33 mouse cellular contexts compared by ENCODE assay signal in the genomic region with DNA sequence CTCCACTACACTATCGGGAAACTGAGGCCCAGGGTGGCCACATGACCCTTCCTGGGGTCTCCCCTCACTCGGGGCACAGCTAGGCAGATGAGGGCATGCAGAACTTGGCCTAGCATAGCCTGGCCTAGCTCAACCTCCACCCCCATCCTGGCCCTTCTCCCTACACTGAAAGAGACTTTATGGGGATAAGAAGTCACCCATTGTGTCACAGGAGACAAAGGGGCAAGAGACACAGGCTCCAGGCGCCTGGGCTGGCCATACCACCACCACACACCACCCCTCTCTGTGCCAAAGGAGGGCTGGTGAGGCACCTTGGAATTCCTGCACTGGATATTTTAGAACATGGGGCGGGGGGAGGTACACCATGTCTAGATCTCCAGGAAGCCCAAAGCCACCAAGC. TPM values are rescaled to one million over a fixed set of nuclear protein-coding genes. Genes with fewer than 3 reads are reported as not detected.
DNase-seq lines count a peak whose midpoint lies in the region; ATAC-seq and TF ChIP-seq lines count a peak whose summit lies in the region.
"Had no signal": no experiment of that assay in that cellular context is flagged by ENCODE, and none has a peak within 500 bp of the region (broad histone marks: within the 10 kb centered on the region; RNA-seq: fewer than 3 reads in every experiment).

No protein-coding gene starts in this region.

- H3K27me3 ChIP-seq in intestine, embryonic 14.5 days (replicated peaks; ENCODE audit: control insufficient read depth, insufficient read depth, low read length) = no peaks in the 10 kb centered on the region
- H3K27me3 ChIP-seq in intestine, postnatal 0 days (replicated peaks; ENCODE audit: control insufficient read depth, insufficient read depth, low read length) = no peaks in the 10 kb centered on the region
- no peaks in the 10 kb centered on the region for H3K27me3 ChIP-seq in stomach, postnatal 0 days (ENCODE audit: control insufficient read depth, insufficient read depth, low read length)
- H3K27me3 ChIP-seq: forebrain, embryonic 12.5 days; heart, embryonic 15.5 days; hindbrain, embryonic 12.5 days; limb, embryonic 15.5 days; liver, embryonic 13.5 days; neural tube, embryonic 12.5 days had no signal

- peaks cover 4% of the 10 kb centered on the region; the same call in 1 of the 2 replicates for H3K9me3 ChIP-seq in intestine, embryonic 14.5 days (ENCODE audit: control insufficient read depth, low read length)
- no peaks in the 10 kb centered on the region for H3K9me3 ChIP-seq in intestine, postnatal 0 days (ENCODE audit: control insufficient read depth)
- no peaks in the 10 kb centered on the region for H3K9me3 ChIP-seq in stomach, postnatal 0 days (ENCODE audit: control insufficient read depth, low read length)
- H3K9me3 ChIP-seq: forebrain, embryonic 12.5 days; heart, embryonic 10.5 days; heart, embryonic 15.5 days; hindbrain, embryonic 12.5 days; limb, embryonic 10.5 days; limb, embryonic 15.5 days; liver, embryonic 13.5 days; neural tube, embryonic 12.5 days had no signal

- no peaks in the 10 kb centered on the region for H3K36me3 ChIP-seq in intestine, embryonic 14.5 days (ENCODE audit: control insufficient read depth, insufficient read depth, low read length)
- no peaks in the 10 kb centered on the region for H3K36me3 ChIP-seq in intestine, postnatal 0 days (ENCODE audit: control insufficient read depth, insufficient read depth)
- no peaks in the 10 kb centered on the region for H3K36me3 ChIP-seq in stomach, postnatal 0 days (ENCODE audit: control insufficient read depth, insufficient read depth, low read length)
- H3K36me3 ChIP-seq: forebrain, embryonic 12.5 days; heart, embryonic 10.5 days; heart, embryonic 15.5 days; hindbrain, embryonic 12.5 days; limb, embryonic 10.5 days; limb, embryonic 15.5 days; liver, embryonic 13.5 days; midbrain, embryonic 12.5 days; neural tube, embryonic 12.5 days had no signal

- 74% methylated on average over 4 of the region's 4 CpGs for WGBS in intestine, embryonic 14.5 days
- WGBS in intestine, postnatal 0 days = 76% methylated on average over 4 of the region's 4 CpGs
- 82% methylated on average over 4 of the region's 4 CpGs for WGBS in stomach, postnatal 0 days

- peak overlapping the region; percentile 69; the same call in 1 of the 2 replicates for H3K27ac ChIP-seq in intestine, embryonic 14.5 days (ENCODE audit: low read depth)
- H3K27ac ChIP-seq in intestine, postnatal 0 days (ENCODE audit: low read depth, low read length) = peak overlapping the region; percentile 84; the same call in 1 of the 2 replicates
- peak overlapping the region; percentile 91 for H3K27ac ChIP-seq in stomach, postnatal 0 days (replicated peaks)
- H3K27ac ChIP-seq: forebrain, embryonic 12.5 days; heart, embryonic 10.5 days; heart, embryonic 15.5 days; hindbrain, embryonic 12.5 days; hindbrain, postnatal 0 days; limb, embryonic 10.5 days; limb, embryonic 15.5 days; liver, embryonic 13.5 days; midbrain, embryonic 12.5 days; neural tube, embryonic 12.5 days had no signal

- no peak for TF ChIP-seq CTCF in intestine, postnatal 0 days (IDR thresholded peaks at IDR 0.05; ENCODE audit: low read depth)
- no peak for TF ChIP-seq CTCF in stomach, postnatal 0 days (IDR thresholded peaks at IDR 0.05; ENCODE audit: low read depth)

- no peak overlapping the region for H3K4me2 ChIP-seq in intestine, embryonic 14.5 days (ENCODE audit: low read length)
- no peak overlapping the region for H3K4me2 ChIP-seq in intestine, postnatal 0 days (replicated peaks; ENCODE audit: low read depth)
- no peak overlapping the region for H3K4me2 ChIP-seq in stomach, postnatal 0 days (replicated peaks; ENCODE audit: low read depth)
- H3K4me2 ChIP-seq: forebrain, embryonic 12.5 days; heart, embryonic 15.5 days; hindbrain, embryonic 12.5 days; limb, embryonic 15.5 days; liver, embryonic 13.5 days; midbrain, embryonic 12.5 days; neural tube, embryonic 12.5 days had no signal

- H3K9ac ChIP-seq in intestine, embryonic 14.5 days (ENCODE audit: low read length) = no peak overlapping the region
- H3K9ac ChIP-seq in intestine, postnatal 0 days (ENCODE audit: low read depth, low read length) = no peak overlapping the region
- no peak overlapping the region for H3K9ac ChIP-seq in stomach, postnatal 0 days (ENCODE audit: low read length)
- H3K9ac ChIP-seq: forebrain, embryonic 12.5 days; forebrain, postnatal 0 days; heart, embryonic 15.5 days; hindbrain, embryonic 12.5 days; limb, embryonic 15.5 days; liver, embryonic 13.5 days; midbrain, embryonic 12.5 days; neural tube, embryonic 12.5 days had no signal

- no peak overlapping the region for H3K4me3 ChIP-seq in intestine, embryonic 14.5 days (ENCODE audit: low read depth, low read length)
- H3K4me3 ChIP-seq in intestine, postnatal 0 days (ENCODE audit: low read depth, low read length) = no peak overlapping the region
- H3K4me3 ChIP-seq in stomach, postnatal 0 days (ENCODE audit: low read depth, low read length) = no peak overlapping the region
- H3K4me3 ChIP-seq: erythroblast, embryonic 14.5 days; forebrain, embryonic 12.5 days; heart, embryonic 10.5 days; heart, embryonic 15.5 days; hindbrain, embryonic 12.5 days; limb, embryonic 10.5 days; limb, embryonic 15.5 days; liver, embryonic 13.5 days; megakaryocyte, embryonic 14.5 days; midbrain, embryonic 12.5 days; myocyte; neural tube, embryonic 12.5 days had no signal

- peak; percentile 65 for DNase-seq in layer of hippocampus, adult 9-11 months
- DNase-seq in layer of hippocampus, postnatal 25 days (ENCODE audit: extremely low spot score in 1 of 2, low spot score in 1 of 2) = no peak
- DNase-seq in intestine, embryonic 14.5 days (ENCODE audit: low spot score) = no peak
- DNase-seq in stomach, postnatal 0 days (ENCODE audit: low spot score) = no peak
- no peak for DNase-seq in adrenal gland, postnatal 14 days
- no peak for DNase-seq in testis, postnatal 14 days (ENCODE audit: low spot score)
- DNase-seq: adrenal gland, postnatal 36 days; B cell, adult 2 months; forebrain, postnatal 0 days; gastrocnemius, postnatal 14 days; heart, postnatal 36 days; kidney, adult 18-20 months; kidney, postnatal 36 days; liver, embryonic 13.5 days; lung, adult 18-20 months; lung, postnatal 4 days; thymus, postnatal 14 days had no signal

- no peak for TF ChIP-seq EP300 in stomach, postnatal 0 days (optimal IDR thresholded peaks at IDR 0.05)

- ATAC-seq in intestine, embryonic 14.5 days (replicated peaks; ENCODE audit: low FRiP score, low TSS enrichment, low read depth) = no peak
- ATAC-seq in intestine, postnatal 0 days = no peak
- ATAC-seq in stomach, postnatal 0 days (ENCODE audit: low FRiP score, low TSS enrichment) = no peak
- ATAC-seq: forebrain, postnatal 0 days; hindbrain, postnatal 0 days; lung, postnatal 0 days had no signal

- H3K4me1 ChIP-seq in intestine, embryonic 14.5 days (replicated peaks; ENCODE audit: control insufficient read depth, insufficient read depth, low read length) = peaks cover 4% of the 10 kb centered on the region; the same call in 1 of the 2 replicates
- peaks cover 4% of the 10 kb centered on the region; the same call in 1 of the 2 replicates for H3K4me1 ChIP-seq in intestine, postnatal 0 days (replicated peaks; ENCODE audit: control insufficient read depth, insufficient read depth, low read length)
- 0 out of 2 replicates have a peak, but pooled peaks cover 5% of the 10 kb centered on the region for H3K4me1 ChIP-seq in stomach, postnatal 0 days (replicated peaks; ENCODE audit: control insufficient read depth, insufficient read depth)
- H3K4me1 ChIP-seq: forebrain, embryonic 12.5 days; heart, embryonic 10.5 days; heart, embryonic 15.5 days; hindbrain, embryonic 12.5 days; limb, embryonic 10.5 days; limb, embryonic 15.5 days; midbrain, embryonic 12.5 days; neural tube, embryonic 12.5 days had no signal

RNA-seq across cellular contexts. Expression of a gene that starts 11.8 kb away (rescaled TPM):
- 10 to 100 TPM; 62.1 to 74.8 TPM for total RNA-seq in layer of hippocampus, postnatal 25 days (2021)
- 41.0 and 45.1 TPM in 2 replicates for polyA plus RNA-seq in intestine, embryonic 14.5 days (2014; fragmentation: Nextera tagmentation; extraction: Ambion mirVana)
- 25.3 and 26.3 TPM in 2 replicates for polyA plus RNA-seq in intestine, postnatal 0 days (2015; fragmentation: Nextera tagmentation; extraction: Ambion mirVana)
- polyA plus RNA-seq in stomach, postnatal 0 days (2015; fragmentation: Nextera tagmentation; extraction: Ambion mirVana) = 164 and 188 TPM in 2 replicates
- total RNA-seq in adrenal gland, postnatal 14 days (2021) = 0.86 and 1.6 TPM in 2 replicates
- total RNA-seq: common myeloid progenitor, adult 5-6 weeks; granulocyte monocyte progenitor cell, adult 5-6 weeks had no signal
- polyA plus RNA-seq: erythroblast, embryonic 14.5 days; limb, embryonic 10.5 days had no signal

RNA-seq across cellular contexts. Expression of a gene that starts 17.9 kb away (rescaled TPM):
- 100 to 1,000 TPM; 154 to 158 TPM for total RNA-seq in layer of hippocampus, postnatal 25 days (2021)
- 53.5 and 61.0 TPM in 2 replicates for polyA plus RNA-seq in intestine, embryonic 14.5 days (2014; fragmentation: Nextera tagmentation; extraction: Ambion mirVana)
- 78.3 and 79.0 TPM in 2 replicates for polyA plus RNA-seq in intestine, postnatal 0 days (2015; fragmentation: Nextera tagmentation; extraction: Ambion mirVana)
- 91.2 and 94.2 TPM in 2 replicates for polyA plus RNA-seq in stomach, postnatal 0 days (2015; fragmentation: Nextera tagmentation; extraction: Ambion mirVana)
- total RNA-seq in adrenal gland, postnatal 14 days (2021) = 60.1 and 71.0 TPM in 2 replicates
